Mouse (Mus musculus): ENCODE measurements around the gene Susd4.

The Susd4 gene

DNA sequence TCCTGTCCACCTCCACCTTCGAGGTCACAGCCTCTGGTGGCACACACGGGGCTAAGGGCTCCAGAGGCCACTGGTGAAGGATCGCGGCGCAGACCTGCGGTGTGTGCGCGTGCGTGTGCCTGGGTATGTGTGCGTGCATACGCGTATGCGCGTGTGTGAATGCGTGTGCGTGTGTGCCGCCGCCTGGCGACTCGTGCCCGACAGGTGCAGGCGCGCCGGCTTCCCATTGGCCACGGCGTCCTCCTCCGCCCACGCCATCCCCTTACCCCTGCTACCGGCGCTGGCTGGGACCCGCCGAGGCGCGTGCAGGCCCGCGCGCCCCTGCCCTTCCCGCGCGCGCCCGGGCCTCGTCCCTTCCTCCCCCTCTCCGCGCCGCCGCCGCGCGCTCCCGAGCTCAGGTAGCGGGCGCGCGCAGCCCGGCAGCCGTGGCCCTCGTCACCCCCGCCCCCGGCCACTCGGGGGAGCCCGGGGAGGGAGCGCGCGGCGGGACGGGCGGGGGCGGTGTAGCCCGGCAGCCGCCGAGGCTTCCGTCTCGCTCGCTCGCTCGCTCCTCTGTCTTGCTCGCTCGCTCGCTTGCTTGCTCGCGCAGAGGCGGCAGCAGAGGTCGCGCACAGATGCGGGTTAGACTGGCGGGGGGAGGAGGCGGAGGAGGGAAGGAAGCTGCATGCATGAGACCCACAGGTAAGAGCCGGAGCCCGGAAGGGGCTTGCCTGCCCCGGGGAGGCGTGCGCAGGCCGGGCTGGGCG is at the start of gene Susd4:
Gene Susd4 (plus strand): TSS at position 145 of the 746 bp plus-strand sequence.
- DNase-seq (ENCODE audit: low read depth, low spot score): peak; percentile 92

DNA sequence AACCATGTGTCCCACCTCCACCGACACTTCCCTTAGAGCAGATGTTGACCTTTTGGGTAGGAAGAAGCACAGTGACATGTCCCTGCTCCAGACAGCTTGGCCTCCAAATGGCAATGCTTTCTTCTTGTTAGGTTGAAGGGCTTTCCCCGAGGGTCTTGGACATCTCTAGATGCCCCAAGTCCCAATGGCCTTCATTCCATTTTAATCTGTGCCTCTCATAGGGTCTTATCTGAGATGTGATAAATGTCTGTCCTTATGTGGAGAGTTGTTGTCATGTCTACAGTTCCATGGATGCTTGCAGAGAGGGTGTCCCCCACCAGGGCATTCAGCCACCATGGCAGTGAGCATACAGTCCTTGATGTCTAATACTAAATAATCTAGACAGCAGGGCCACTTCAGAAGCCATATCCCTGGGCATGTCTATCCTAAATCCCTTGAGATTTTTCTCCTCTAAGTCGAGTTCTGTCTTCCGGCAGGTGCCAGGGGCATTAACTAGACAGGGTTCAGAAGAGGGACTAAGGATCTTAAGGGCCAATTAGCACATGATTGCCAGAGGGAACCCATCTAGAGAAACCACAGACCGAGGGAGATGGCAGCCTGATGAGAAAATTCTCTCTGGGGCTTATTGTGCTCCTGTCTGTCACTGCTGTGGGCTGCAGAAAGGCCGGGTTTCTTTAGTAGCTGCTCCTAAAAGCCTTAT is 49.3 kb upstream of the Susd4 start:
- no peak for DNase-seq (ENCODE audit: low read depth, low spot score)

DNA sequence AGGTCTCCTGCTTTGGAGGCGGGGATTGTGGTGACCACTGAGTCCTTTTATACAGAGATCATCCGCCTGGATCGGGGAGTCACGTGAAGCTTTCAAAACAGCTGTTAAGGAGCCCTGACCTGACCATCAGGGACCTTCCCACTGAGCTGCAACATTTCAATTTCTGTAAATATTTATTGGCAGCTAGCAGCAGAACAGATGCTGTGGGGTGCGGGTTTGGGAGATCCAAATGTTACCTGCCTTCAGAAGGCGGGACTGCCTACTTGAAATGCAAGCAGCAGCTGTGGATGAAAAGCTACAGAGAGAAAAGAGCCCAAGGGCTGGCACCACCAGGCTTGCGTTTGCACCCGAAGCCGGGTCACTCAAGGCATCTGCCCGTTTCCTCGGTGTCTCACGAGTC is 36.1 kb upstream of the Susd4 start:
- DNase-seq (ENCODE audit: low read depth, low spot score): no peak

DNA sequence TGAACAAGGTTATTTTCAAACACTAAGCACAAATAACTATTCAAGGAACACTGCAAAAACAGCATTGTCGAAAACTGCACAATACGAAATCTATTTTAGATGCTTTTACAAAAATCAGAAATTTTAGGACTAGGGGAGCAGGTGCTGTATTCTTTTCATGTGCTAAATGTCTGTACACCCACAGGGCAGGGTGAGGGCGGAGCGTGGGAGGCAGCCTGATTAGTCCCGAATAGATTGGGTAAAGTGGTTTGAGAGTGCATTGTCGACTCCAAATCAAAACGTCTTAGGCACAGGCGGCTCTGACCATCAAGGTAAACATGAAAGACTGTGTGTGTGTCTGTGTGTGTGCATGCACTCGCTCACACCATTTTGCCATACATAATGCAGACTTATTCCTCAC is 34.7 kb upstream of the Susd4 start:
- no peak for DNase-seq (ENCODE audit: low read depth, low spot score)

DNA sequence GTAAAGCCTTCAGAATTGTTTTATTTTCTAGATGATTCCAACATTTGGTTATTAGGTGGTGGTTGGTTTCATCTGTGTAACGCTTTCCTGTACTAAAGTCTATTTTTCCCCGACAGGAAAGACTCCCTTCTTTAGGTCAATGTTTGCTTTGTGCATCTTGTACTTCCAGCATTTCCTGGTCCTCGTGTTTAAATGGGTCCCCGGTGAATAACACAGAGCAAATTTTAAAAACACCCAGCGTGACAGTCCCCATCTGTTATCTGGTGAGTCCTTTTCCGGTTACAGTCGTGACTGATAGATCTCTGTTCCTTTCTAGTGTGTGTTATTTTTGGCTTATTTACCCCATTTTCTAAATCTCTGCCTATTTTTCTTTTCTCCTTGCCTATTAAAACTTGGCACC is 31.0 kb upstream of the Susd4 start:
- no peak for DNase-seq (ENCODE audit: low read depth, low spot score)

DNA sequence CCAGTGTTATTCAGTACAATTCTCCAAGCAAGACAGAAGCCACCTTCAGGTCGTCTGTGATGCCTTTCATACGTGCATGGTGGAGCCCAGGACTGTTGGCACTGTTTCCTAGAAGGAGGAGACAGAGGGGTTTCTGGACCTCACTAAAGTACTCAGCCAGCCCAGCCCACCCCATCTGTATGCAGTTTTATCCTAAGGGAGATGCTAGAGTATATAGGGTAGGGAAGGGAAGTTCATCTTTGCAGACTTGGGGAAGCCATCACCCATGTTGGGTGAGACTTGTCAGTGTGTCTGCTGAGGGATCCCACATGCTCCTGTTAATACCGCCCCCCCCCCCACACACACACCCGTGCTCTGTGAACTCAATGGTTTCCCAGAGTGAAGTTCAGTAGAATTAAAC is 27.8 kb upstream of the Susd4 start:
- no peak for DNase-seq (ENCODE audit: low read depth, low spot score)

DNA sequence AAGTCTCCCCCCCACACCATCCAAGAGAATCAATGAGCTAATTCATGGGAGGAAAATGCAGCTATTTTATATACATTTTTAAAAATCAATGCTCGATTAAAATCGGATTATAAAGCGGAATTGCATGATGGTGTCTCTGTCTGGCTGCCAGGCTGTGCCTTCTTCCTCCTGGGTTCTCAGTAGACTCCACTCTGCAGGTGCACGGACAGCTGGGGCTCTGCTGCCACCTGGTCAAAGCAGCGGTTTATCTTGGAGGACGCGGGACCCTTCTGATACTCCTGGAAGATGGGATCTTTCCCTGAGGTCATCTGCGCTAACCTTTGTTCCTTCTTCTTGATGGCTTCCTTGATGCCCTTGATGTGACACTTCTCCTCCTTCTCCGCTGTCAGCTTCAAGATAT is 16.6 kb upstream of the Susd4 start:
- DNase-seq (ENCODE audit: low read depth, low spot score): no peak

DNA sequence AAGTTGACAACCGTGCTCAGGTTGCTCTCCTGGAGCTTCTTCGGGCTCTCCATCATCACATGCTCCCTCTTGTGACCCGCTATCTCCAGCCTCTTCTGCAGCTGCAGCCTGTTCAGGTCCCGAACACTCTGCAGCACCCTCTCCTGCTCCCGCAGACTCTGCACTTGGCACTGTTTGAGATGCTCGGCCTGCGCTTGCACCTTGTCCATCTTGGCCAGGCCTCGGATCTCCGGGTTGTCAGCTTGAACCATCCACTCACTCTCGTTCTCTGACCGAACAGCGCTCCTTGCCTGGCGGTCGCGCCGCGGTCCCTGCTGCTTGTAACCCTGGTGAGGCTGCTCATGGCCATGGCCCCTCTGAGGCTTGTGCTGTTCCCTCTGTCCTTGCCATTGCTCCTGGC is 15.8 kb upstream of the Susd4 start:
- DNase-seq (ENCODE audit: low read depth, low spot score): peak; percentile 52

DNA sequence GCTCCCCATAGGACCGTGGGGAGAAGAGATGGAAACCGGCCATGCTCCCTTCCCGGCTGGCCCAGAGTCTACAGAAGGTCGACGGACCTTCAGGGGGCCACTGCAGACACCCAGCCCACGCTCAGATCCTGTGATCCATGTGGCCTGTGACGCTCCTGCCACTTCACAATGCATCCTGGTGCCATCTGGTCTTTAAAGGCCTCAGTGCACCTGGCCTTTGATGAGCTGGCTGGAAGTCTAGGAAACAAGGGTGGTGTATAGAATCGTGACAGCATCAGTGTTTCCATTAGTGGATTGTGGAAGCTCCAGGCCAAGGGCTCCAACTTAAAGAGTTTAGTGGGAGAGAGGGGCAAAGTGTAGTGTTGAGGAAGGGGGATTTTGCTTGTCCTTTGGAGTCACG is 14.6 kb upstream of the Susd4 start, which contains the start of gene Ccdc185:
Gene Ccdc185 (minus strand): TSS at position 101 of the 400 bp plus-strand sequence.
- DNase-seq (ENCODE audit: low read depth, low spot score): no peak

DNA sequence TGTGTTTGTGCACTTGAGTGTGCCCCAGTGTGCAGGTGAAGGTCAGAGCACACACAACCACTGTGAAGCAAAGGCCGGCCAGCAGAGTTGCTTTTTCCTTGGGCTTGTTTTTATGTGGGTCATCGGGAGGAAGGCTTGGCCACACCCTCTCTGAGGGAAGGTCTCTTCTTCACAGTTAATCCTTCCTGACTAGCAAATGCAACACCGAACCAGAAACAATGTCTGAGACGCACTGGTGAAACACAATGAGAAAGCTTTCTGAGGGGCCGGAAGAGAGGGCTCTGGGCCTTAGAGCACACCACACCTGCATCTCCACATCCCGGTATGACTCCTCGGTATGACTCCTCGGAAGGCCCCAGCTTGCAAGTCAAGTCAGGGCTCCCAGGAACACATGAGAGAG is 12.4 kb upstream of the Susd4 start:
- no peak for DNase-seq (ENCODE audit: low read depth, low spot score)

DNA sequence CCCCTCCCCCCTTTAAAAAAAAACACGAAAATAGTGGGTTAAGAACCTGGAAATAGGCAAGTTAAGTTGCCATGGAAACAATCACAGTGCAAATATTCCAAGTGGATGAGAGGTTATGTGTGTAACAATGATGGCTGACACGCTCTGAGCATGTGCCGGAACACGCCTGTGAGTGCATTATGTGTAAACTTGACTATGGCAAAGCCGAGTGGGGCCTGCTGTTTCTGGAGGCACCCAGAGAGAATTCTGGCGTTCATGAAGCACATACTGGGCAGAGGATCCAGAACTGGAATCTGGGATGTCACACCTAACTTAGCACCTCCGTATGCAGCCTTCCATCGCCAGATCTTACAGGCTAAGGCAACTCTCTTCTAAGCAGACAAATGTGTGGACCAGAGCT is 10.0 kb upstream of the Susd4 start:
- DNase-seq (ENCODE audit: low read depth, low spot score): no peak

DNA sequence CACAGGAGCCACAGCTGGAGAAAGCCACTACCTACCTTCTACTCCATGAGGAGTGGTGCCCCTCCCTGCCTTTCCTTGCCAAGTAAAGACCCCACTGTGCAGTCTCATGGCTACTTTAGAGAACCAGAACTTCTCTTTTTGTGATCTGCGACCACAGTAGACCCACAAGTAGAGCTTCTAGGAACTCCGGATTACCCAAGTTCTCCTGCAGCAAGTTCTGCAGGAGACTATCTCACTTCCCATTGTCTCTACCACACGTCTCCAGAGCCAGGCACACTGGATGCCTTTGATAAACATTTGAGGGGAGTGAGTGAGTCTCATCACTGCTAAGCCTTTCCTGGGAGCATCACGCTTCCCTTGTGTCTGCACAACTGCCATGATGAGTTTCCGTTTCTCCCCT is 8.8 kb upstream of the Susd4 start:
- no peak for DNase-seq (ENCODE audit: low read depth, low spot score)

DNA sequence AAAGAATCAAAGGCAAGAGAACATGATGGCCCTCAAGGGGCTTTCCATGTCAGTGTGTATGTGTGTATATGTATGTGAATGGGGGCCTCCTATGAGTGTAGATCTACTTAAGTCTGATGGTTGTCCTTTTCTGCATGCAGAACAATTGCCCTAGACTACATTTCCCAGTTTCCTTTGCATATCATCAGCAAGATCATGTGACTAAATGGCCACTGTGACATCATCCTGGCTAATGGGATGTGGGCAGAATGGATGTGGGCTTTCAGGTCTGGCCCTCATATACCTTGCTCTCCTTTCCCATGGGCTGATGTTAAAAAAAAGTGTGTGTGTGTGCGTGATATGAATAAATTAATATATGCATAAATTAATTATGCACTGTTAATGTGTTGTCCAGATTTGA is 4.9 kb upstream of the Susd4 start:
- DNase-seq (ENCODE audit: low read depth, low spot score): no peak

DNA sequence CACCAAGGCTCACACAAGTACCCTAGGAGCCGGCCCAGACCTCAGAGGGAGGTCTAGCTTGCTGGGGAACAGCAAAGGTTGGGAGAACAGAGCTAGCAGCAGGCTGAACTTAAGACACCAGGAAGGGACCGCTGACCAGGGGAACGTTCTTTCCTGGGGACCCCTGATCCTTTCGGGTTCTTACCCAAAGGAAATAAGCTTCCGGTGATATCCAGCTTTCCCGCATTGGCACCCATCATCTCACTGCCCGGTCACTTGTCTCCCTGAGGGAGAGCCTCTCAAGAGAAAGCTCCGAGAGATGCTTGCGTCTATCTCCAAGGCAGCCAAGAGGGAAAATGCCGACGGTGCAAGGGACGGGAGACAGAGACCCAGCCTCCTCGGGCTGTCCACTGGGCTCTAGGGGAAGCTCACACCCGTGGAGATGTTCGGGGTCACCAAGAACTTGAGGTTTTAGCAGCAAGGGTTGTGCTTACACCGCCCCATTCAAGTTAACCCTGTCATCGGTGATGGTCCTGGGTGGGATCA is 407 bp upstream of the Susd4 start:
- DNase-seq (ENCODE audit: low read depth, low spot score): no peak

DNA sequence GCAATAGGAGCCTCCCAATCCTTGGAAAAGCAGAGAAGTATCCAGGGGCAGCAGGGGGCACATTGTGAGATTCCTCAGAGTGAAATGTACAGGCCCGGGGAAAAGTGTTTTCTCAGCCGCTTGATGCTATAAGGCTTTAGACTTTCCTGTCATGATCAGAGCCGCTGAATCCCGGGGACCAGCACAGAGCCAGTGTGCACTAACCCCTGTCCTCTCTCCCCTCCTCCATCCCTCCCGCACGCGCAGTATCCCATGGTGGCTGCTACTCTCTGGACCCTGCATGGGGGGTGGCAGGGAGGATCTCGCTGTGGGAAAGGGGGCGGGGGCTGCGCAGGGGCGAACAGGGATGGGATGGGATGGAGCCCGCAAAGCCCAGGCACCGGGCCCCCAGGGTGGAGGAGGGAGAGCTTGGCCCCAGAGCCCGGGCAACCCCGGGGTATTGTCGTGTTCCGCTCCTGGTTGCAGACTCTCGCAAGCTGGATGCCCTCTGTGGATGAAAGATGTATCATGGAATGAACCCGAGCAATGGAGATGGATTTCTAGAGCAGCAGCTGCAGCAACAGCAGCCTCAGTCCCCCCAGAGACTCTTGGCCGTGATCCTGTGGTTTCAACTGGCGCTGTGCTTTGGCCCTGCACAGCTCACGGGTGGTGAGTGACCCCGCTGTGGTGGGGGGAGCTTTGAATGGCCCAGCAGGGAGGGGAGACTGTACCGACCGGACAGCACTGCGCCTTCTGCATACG is 1.1 kb downstream of the Susd4 start:
- peak; percentile 40 for DNase-seq (ENCODE audit: low read depth, low spot score)

DNA sequence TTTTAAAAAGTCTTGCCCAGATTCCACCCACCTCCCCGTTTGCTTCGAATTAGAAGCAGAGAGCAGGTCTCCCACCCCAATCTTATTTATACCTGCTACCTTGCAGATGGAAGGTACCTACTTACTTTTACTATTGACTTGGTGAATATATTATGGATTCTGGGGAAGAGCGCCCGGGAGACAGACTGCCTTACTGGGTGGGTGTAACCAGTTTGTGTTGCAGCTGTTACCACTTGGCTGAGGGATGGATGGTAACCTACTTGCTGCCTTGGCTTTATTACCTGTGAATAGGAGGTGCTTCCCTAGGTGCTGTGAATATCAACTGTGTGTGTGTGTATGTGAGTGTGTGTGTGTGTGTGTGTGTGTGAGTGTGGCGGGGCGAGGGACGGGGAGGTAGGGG is 11.9 kb downstream of the Susd4 start:
- DNase-seq (ENCODE audit: low read depth, low spot score): no peak

DNA sequence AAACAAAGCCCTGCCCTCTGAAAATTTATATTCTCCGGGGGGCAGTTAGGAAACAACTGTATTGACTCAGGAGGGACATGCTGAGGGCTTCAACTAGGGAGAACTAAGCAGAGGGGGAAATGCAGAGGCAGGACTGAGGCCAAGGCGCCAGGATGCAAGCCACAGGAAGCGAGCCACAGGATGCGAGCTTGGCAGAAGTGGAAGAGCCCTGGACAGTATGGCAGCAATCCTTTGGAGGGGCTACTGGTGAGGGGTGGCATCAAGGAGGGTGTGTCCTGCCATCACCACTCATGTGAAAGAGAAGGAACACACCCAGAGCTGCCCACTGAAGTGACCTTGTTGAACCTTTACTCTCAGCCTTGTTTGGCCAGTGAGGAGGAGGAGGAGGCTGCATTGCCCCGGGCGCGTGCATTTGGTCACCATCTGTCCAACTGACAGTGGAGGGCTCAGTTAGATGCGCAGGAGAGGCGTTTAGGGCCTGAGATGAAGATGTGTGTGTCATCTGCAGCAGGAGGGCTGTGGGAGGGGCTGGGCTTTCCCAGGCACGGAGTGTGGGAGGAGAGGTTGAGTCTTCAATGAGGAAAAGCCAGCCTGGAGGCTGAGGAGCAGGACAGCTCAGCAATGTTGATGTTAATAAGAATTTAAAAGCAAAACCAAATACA is 13.2 kb downstream of the Susd4 start:
- DNase-seq (ENCODE audit: low read depth, low spot score): no peak

DNA sequence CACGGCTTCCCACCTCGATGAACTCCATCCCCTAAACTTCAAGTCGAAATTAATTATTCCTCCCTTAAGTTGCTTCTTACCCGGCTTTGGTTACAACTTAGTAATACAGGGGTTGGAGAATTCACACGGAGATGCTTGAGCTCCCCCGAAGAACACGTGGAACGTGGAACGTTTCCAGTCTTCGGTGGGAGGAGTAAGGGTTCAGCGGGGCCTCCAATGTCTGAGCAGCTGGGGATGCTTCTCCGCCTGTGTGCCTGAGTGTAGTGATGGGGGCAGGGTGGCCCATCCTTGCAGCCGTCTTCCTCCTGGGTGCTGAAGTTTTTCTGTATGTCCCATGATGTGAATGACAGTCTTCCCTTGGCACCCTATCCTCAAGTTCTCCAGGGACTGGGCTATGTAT is 14.6 kb downstream of the Susd4 start:
- peak; percentile 7 for DNase-seq (ENCODE audit: low read depth, low spot score)

DNA sequence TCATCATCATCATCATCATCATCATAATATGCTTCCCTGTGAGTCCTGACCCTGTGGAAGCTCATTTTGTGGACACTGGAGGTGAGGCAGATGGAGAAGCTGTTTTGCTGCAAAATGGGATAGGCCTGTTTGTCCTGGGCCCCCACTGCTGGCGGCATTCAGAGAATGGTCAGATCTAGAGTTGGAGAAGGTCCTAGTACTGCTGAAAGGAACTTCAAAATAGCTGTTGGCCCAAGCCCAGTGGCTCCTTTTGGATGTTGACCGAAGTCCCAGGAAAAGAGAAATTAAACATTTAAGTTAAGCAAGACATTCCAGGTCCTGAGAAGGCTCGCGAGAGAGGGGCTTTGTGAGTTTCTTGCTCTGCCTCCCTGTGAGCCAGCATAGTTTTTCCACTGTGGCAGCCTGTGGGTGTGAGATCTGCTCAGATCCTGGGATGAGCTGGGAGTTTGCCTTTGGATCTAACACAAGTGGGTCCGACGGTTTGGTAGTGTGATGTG is 15.4 kb downstream of the Susd4 start:
- DNase-seq (ENCODE audit: low read depth, low spot score): no peak

DNA sequence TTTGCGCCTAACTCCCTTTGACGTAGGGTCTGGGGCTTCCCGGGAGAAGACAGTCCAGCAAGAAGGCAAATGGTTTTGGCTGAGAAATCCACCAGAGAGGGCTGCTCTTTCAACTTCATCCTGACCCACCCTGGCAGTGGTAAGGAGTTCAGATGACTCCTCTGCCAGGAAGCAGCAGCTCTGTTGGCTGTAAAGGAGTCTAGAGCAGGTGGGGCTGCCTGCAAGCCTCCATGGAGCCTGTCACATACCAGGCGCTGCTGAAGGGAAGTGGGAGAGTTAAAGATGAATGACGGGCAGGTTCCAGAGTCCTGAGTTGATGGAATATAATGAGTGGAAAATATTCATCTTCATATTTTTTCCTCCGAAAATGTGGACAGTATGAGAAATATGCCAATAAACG is 20.1 kb downstream of the Susd4 start:
- DNase-seq (ENCODE audit: low read depth, low spot score): no peak

DNA sequence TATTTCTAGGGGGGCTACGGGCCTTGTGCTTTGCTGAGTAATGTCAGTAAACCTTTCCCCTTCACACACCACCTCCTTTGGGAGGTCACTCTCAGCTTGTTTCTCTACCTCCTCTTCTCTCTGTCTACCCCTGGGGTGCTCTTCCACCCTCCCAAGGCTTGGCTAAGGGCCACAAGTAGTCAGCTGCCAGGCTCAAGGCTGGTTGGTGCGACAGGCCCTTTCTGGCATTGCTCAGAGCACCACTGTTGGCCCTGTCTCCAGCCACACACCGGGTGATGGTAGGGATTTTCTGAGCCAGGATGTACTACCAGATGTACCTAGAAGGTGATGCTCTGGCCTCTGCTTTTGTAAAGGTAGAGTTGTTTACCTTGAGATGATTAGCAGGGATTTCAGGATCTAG is 21.1 kb downstream of the Susd4 start:
- DNase-seq (ENCODE audit: low read depth, low spot score): no peak

DNA sequence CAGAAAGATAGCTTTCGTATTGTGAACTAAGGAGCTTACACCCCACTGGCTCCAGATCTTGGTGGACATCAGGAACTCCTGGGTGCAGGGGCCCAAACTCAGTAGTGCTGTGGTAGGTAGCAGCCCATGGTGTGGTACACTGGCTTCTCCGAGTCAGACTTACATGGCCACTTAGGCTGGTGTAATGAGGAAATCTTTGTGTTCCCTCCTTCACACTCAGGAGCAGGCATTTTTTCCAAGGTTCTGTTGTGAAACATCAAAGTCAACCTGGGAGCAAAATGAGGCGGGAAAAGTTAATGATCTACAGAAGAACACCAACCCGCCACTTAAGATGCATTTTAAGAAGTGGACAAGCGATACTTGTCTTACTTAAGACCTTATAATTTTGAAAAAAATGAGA is 21.8 kb downstream of the Susd4 start:
- no peak for DNase-seq (ENCODE audit: low read depth, low spot score)
